ENCODE assay signal across 18 mouse cellular contexts in genomic region chr1:46831927-46832326, GRCm38 (mm10).
DNase-seq lines count a peak whose midpoint lies in the region; ATAC-seq and TF ChIP-seq lines count a peak whose summit lies in the region.
"Had no signal": no experiment of that assay in that cellular context is flagged by ENCODE, and none has a peak within 500 bp of the region (broad histone marks: within the 10 kb centered on the region; RNA-seq: fewer than 3 reads in every experiment).

No protein-coding gene starts in this region.

- peaks cover 2% of the 10 kb centered on the region for H3K4me1 ChIP-seq in bone marrow macrophage, adult 2 months (ENCODE audit: control insufficient read depth, insufficient read depth, low read length)
- no peaks in the 10 kb centered on the region; the same call in 1 of the 2 replicates for H3K4me1 ChIP-seq in forebrain, embryonic 12.5 days
- H3K4me1 ChIP-seq: kidney, embryonic 15.5 days had no signal

- DNase-seq in gastrocnemius, adult 18-20 months (ENCODE audit: low spot score): peak; percentile 45
- no peak for DNase-seq in gastrocnemius, postnatal 4 days (ENCODE audit: low spot score in 2 of 2)
- DNase-seq in layer of hippocampus, adult 9-11 months: peak; percentile 53
- no peak for DNase-seq in layer of hippocampus, adult 18-20 months (ENCODE audit: low spot score in 2 of 2)
- no peak for DNase-seq in urinary bladder, postnatal 10 days (ENCODE audit: low spot score)
- DNase-seq: cerebellum, adult 9-11 months; heart, postnatal 10 days; thymus, adult 2 months had no signal

- TF ChIP-seq CTCF in bone marrow macrophage, adult 2 months (IDR thresholded peaks at IDR 0.05; ENCODE audit: low read depth, low read length): no peak

- H3K36me3 ChIP-seq in forebrain, embryonic 12.5 days (replicated peaks): peaks cover 18% of the 10 kb centered on the region

- 96% methylated on average over 5 of the region's 5 CpGs for WGBS in forebrain, embryonic 12.5 days

- H3K4me2 ChIP-seq in forebrain, embryonic 12.5 days: no peak overlapping the region
- H3K4me2 ChIP-seq: hindbrain, embryonic 15.5 days; kidney, embryonic 15.5 days; limb, embryonic 13.5 days; midbrain, embryonic 13.5 days had no signal

- no peaks in the 10 kb centered on the region for H3K9me3 ChIP-seq in forebrain, embryonic 12.5 days
- H3K9me3 ChIP-seq: hindbrain, embryonic 15.5 days; kidney, embryonic 15.5 days; limb, embryonic 13.5 days; midbrain, embryonic 13.5 days had no signal

- no peak overlapping the region for H3K9ac ChIP-seq in forebrain, embryonic 12.5 days
- H3K9ac ChIP-seq: hindbrain, embryonic 15.5 days; kidney, embryonic 15.5 days; limb, embryonic 13.5 days; liver, embryonic 14.5 days; midbrain, embryonic 13.5 days had no signal

- H3K27me3 ChIP-seq in forebrain, embryonic 12.5 days: peaks cover 27% of the 10 kb centered on the region
- H3K27me3 ChIP-seq: hindbrain, embryonic 15.5 days; kidney, embryonic 15.5 days; limb, embryonic 13.5 days; midbrain, embryonic 13.5 days had no signal

- no peak for TF ChIP-seq POLR2A in bone marrow macrophage, adult 2 months (IDR thresholded peaks at IDR 0.05; ENCODE audit: borderline replicate concordance, low read depth, low read length)

- peak; percentile 23; the same call in 1 of the 2 replicates for ATAC-seq in neutrophil, adult 5-6 weeks (ENCODE audit: extremely low read depth, insufficient number of reproducible peaks, low FRiP score, poor library complexity, severe bottlenecking)
- no peak for ATAC-seq in forebrain, embryonic 12.5 days (ENCODE audit: low FRiP score)
- ATAC-seq: intestine, embryonic 16.5 days; midbrain, embryonic 13.5 days had no signal

- no peak overlapping the region for H3K4me3 ChIP-seq in bone marrow macrophage, adult 2 months (ENCODE audit: insufficient read depth, low read length)
- H3K4me3 ChIP-seq in forebrain, embryonic 12.5 days (replicated peaks): no peak overlapping the region
- H3K4me3 ChIP-seq: hindbrain, embryonic 15.5 days; kidney, embryonic 15.5 days; limb, embryonic 13.5 days; midbrain, embryonic 13.5 days had no signal

- H3K27ac ChIP-seq in bone marrow macrophage, adult 2 months (ENCODE audit: insufficient read depth, low read depth, low read length): peak overlapping the region; percentile 70
- H3K27ac ChIP-seq in forebrain, embryonic 12.5 days: no peak overlapping the region
- H3K27ac ChIP-seq: hindbrain, embryonic 15.5 days; kidney, embryonic 15.5 days; limb, embryonic 13.5 days; liver, embryonic 14.5 days; macrophage; midbrain, embryonic 13.5 days had no signal

Comparison
In these comparisons a context has a peak if more than half of its experiments do, and no peak if none do; other contexts are left out.
1. DNase-seq: peak in gastrocnemius, adult 18-20 months (single experiment) and layer of hippocampus, adult 9-11 months (single experiment); none in gastrocnemius, postnatal 4 days (0 of 2), layer of hippocampus, adult 18-20 months (0 of 2) and urinary bladder, postnatal 10 days (single experiment).